Mouse (Mus musculus): ENCODE measurements around the gene Ell.

DNA sequence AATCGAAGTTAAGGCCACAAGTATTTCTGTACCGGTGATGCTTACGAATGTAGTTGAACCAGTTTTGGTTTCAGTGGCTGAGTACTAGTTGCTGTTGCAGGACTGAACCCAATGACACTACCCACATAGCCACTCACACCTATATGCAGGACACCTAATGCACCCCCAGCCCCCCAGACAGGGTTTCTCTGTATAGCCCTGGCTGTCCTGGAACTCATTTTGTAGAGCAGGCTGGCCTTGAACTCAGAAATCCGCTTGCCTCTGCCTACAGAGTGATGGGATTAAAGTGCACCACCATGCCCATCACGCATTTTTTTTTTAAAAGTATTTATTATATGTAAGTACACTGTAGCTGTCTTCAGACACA is 32.2 kb upstream of the Ell start:
- TF ChIP-seq CTCF (IDR thresholded peaks at IDR 0.05; ENCODE audit: extremely low read depth, insufficient read length, insufficient replicate concordance, low read depth, low read length) (no peak), POLR2A (IDR thresholded peaks at IDR 0.05; ENCODE audit: low read depth, low read length) (no peak)

Data from small intestine, adult 2 months (tissue).